Mouse (Mus musculus) kidney, adult 2 months (tissue): ENCODE results near the gene Tcf25.
A peak's percentile ranks its signal among the peaks of the same experiment; 100 is the strongest.

Experiments
- CTCF ChIP-seq: fragments of 200-500 bp; conservative IDR thresholded peaks from 2 replicates; pipeline ENCODE4 v1.5.1; 2011; ENCODE audit warnings: low read depth, mild to moderate bottlenecking, control low read depth, low read length, moderate library complexity, mixed read lengths; ENCODE audit not compliant: insufficient read depth, insufficient read length
- POLR2A ChIP-seq: fragments of 200-500 bp; IDR thresholded peaks from one replicate; pipeline ENCODE4 v1.6.1; 2011; ENCODE audit warnings: low read depth, low read length, control low read depth

GRCm38 (mm10) chr8:123352786-123353185, 20.8 kb upstream of the Tcf25 start:
- TF ChIP-seq POLR2A (no peak), CTCF (peak; percentile 87)
